Mouse (Mus musculus) liver, embryonic 14.5 days (tissue): ENCODE data around the gene Tmx2. TPM values are rescaled to one million over a fixed set of nuclear protein-coding genes. Genes with fewer than 3 reads are reported as not detected.

Experiments used
- ATAC-seq: fragments of 200-750 bp; cut with Nextera tagmentation; 2 replicates; pipeline ENCODE4 v1.8.0; 2017; ENCODE audit warnings: moderate number of reproducible peaks, mild to moderate bottlenecking, moderate library complexity; ENCODE audit not compliant: insufficient read depth
- DNase-seq, 3 experiments: peaks; one replicate each; pipeline ENCODE4 v3.0.0-alpha.2; 2012 to 2013; ENCODE audit warnings: low read depth in 3 of 3, low spot score in 3 of 3
- H3K27ac ChIP-seq: fragments of 300-500 bp; sonication (generic); 2 replicates; pipeline ENCODE4 v1.5.1; 2014; ENCODE audit warnings: moderate library complexity, mild to moderate bottlenecking, control low read depth, inconsistent platforms
- H3K27me3 ChIP-seq: fragments of 300-500 bp; sonication (generic); 2 replicates; pipeline ENCODE4 v1.6.1; 2014; ENCODE audit warnings: mild to moderate bottlenecking, low read length, moderate library complexity; ENCODE audit not compliant: control insufficient read depth, insufficient read depth
- H3K36me3 ChIP-seq: fragments of 300-500 bp; sonication (generic); replicated peaks from 2 replicates; pipeline ENCODE4 v1.6.1; 2014; ENCODE audit warnings: low read depth; ENCODE audit not compliant: control insufficient read depth, insufficient read depth
- H3K4me1 ChIP-seq, 2 experiments: fragments of 200-500 bp in 1 of 2; fragments of 300-500 bp in 1 of 2; sonication (generic) in 1 of 2; replicated peaks; 2 replicates each; pipeline ENCODE4 v1.6.1; 2012 to 2014; ENCODE audit warnings: antibody characterized with exemption in 1 of 2, inconsistent platforms in 1 of 2, low read length in 1 of 2; ENCODE audit not compliant: control insufficient read depth in 2 of 2, insufficient read depth in 2 of 2
- H3K4me2 ChIP-seq: fragments of 300-500 bp; sonication (generic); 2 replicates; pipeline ENCODE4 v1.6.1; 2014; ENCODE audit warnings: low read depth, mild to moderate bottlenecking, control low read depth, moderate library complexity
- H3K4me3 ChIP-seq, 2 experiments: fragments of 200-500 bp in 1 of 2; fragments of 300-500 bp in 1 of 2; sonication (generic) in 1 of 2; 2 replicates each; pipeline ENCODE4 v1.5.1; 2012 to 2014; ENCODE audit warnings: low read depth in 2 of 2, low read length in 2 of 2, mild to moderate bottlenecking in 2 of 2, control low read depth in 1 of 2, inconsistent platforms in 1 of 2, moderate library complexity in 1 of 2; ENCODE audit not compliant: insufficient read depth in 1 of 2
- H3K9ac ChIP-seq: fragments of 300-500 bp; sonication (generic); replicated peaks from 2 replicates; pipeline ENCODE4 v1.6.1; 2014; ENCODE audit warnings: mild to moderate bottlenecking, control low read depth, moderate library complexity
- H3K9me3 ChIP-seq: fragments of 300-500 bp; sonication (generic); 2 replicates; pipeline ENCODE4 v1.6.1; 2016; ENCODE audit warnings: low read length, mixed read lengths; ENCODE audit not compliant: control insufficient read depth
- CTCF ChIP-seq: IDR thresholded peaks from 2 replicates; pipeline ENCODE4 v1.5.1; 2016; ENCODE audit warnings: antibody characterized with exemption, low read depth, control low read depth
- EP300 ChIP-seq: IDR thresholded peaks from 2 replicates; pipeline ENCODE4 v1.6.1; 2016; ENCODE audit warnings: antibody characterized with exemption, low read depth
- WGBS: fragments of 180-500 bp; shearing (Covaris S2); extraction: QIAGEN DNeasy Blood & Tissue Kit; methylation state at CpG from one replicate; pipeline ENCODE4 v1.1.7; 2014; ENCODE audit not compliant: insufficient replicate concordance; 5-methylcytosine and 5-hydroxymethylcytosine counted together
- polyA plus RNA-seq, 2 experiments: library from polyadenylated mRNA; depleted of rRNA in 1 of 2; stranded (reverse) in 1 of 2; unstranded in 1 of 2; fragments of >200 nt; fragmentation: Nextera tagmentation in 1 of 2; extraction: Ambion mirVana in 1 of 2; gene quantifications; 2 replicates each; pipeline versions ENCODE4 v1.2.1 to v1.2.3; 2012 to 2014

Tmx2 gene
- polyA plus RNA-seq, 2 experiments, result 24.7 to 66.3 TPM

DNA sequence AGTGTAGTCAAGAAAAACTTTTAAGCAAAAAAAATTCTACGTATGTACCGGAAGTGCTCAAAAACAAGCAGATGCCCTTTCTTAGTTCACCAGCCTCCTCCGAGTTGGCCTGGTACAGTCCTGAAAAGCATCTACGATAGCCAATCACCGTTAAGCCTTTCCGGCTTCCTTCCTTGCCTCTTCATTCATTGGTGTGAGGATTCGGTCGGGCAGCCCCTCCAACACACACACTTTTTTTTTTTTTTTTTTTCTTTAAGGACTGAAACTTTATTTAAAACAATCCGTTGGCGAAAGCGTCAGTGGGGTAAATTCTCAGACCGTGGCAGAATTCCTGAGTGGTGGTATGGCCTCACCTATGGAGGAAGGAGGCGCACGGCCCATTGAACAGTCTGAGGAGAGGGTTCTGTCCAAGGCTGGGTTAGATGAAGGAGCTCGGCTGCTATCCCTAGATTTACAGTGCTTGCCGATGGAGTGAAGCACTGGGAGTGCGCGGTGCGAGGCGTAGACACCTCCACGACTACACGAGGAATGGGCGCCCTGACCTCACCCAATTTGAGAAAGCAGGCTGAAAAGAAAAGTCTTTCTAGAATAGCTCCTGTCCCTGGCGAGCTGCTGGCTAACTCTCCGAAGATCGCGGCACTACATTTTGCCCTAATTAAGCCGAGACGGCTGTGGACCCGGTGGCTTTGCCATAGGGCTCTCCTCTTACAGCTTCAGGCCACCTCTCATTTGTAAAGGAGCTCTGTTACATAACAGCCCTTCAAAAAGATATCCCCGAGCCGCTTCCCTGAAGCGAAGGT lies 36.8 kb upstream of the Tmx2 start:
- DNase-seq, result peak; percentile 94 to 95 (median 95)
- Histone ChIP-seq H3K9ac (peak overlapping the region; percentile 92), H3K36me3 (peaks cover 7% of the 10 kb centered on the region), H3K4me2 (peak overlapping the region; percentile 87), H3K4me1 (peaks cover 14 to 20% of the 10 kb centered on the region in 2 experiments), H3K4me3 (peak overlapping the region; percentile 77 to 98), H3K27ac (peak overlapping the region; percentile 98), H3K9me3 (no peaks in the 10 kb centered on the region), H3K27me3 (no peaks in the 10 kb centered on the region)
- TF ChIP-seq CTCF (no peak), EP300 (no peak)
- peak; percentile 85 for ATAC-seq
- WGBS, result under 1% methylated on average over 33 of the region's 33 CpGs

- Histone ChIP-seq H3K4me2 (peak within 1 kb of the TSS; percentile 87), H3K36me3 (peaks cover 15% of the 10 kb centered on the region), H3K4me1 (peaks cover 13 to 20% of the 10 kb centered on the region in 2 experiments), H3K27me3 (no peaks in the 10 kb centered on the region), H3K27ac (peak within 1 kb of the TSS; percentile 98), H3K9ac (peak within 1 kb of the TSS; percentile 92), H3K9me3 (no peaks in the 10 kb centered on the region), H3K4me3 (peak within 1 kb of the TSS; percentile 77 to 99)
- ATAC-seq (peak; percentile 90), DNase-seq (peak; percentile 95 to 97 (median 96))
- TF ChIP-seq EP300 (no peak; the same call in 1 of the 2 replicates), CTCF (no peak)
- WGBS, result under 1% methylated on average over 101 of the region's 107 CpGs
Observed at GRCm38 (mm10) chr2:84714811-84715561, 36.0 kb upstream of the Tmx2 start, which contains the start of gene Zdhhc5. Gene Zdhhc5, minus strand, starts transcription at chr2:84715180.

- ATAC-seq, result no peak
- H3K4me2 ChIP-seq, result peak overlapping the region; percentile 87
- no peaks in the 10 kb centered on the region for H3K27me3 ChIP-seq
- H3K9ac ChIP-seq, result peak overlapping the region; percentile 92
- no peak for DNase-seq
- peaks cover 19% of the 10 kb centered on the region for H3K36me3 ChIP-seq
- H3K4me1 ChIP-seq, result peaks cover 13 to 20% of the 10 kb centered on the region in 2 experiments
- peak overlapping the region; percentile 98 for H3K27ac ChIP-seq
- H3K4me3 ChIP-seq, result peak overlapping the region; percentile 77 to 99
- 0% methylated on average over 25 of the region's 26 CpGs for WGBS
- H3K9me3 ChIP-seq, result no peaks in the 10 kb centered on the region
- TF ChIP-seq EP300 (no peak), CTCF (no peak)
Observed at GRCm38 (mm10) chr2:84714422-84714810, 35.5 kb upstream of the Tmx2 start.

GRCm38 (mm10) chr2:84711898-84712297 lies 33.0 kb upstream of the Tmx2 start:
- no peak overlapping the region for H3K4me3 ChIP-seq
- no peak for ATAC-seq

DNA sequence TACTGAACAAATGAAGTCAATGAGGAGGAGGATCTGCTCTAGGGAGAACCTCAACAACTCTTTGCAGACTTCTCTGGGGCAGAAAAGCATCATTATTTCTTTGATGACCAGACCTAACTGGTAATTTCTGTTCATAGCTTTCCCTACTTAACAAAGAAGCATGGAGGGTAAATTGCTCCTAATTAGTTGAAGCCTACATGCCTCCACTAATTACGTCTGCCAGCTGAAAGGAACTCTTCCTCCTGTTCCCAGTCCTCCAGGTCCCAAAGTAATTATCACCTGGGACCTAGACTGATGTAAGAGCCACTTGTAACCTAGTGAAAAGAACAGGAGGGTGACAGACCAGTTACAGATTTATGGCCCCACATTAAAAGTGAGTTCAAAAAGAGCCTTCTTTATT lies 28.6 kb upstream of the Tmx2 start:
- Histone ChIP-seq H3K4me1 (peaks cover 5 to 6% of the 10 kb centered on the region in 2 experiments), H3K4me2 (no peak overlapping the region), H3K27me3 (no peaks in the 10 kb centered on the region), H3K36me3 (peaks cover 55% of the 10 kb centered on the region), H3K27ac (no peak overlapping the region), H3K9me3 (no peaks in the 10 kb centered on the region), H3K9ac (no peak overlapping the region), H3K4me3 (no peak overlapping the region)
- WGBS, result 71% methylated on average over 1 of the region's 1 CpGs
- TF ChIP-seq EP300 (no peak), CTCF (no peak)
- no peak for DNase-seq
- no peak for ATAC-seq

More at GRCm38 (mm10) chr2:84711898-84712297, 33.0 kb upstream of the Tmx2 start:
- Histone ChIP-seq H3K27ac (no peak overlapping the region), H3K27me3 (no peaks in the 10 kb centered on the region), H3K9ac (no peak overlapping the region), H3K4me2 (peak overlapping the region; percentile 28; the same call in 1 of the 2 replicates), H3K9me3 (no peaks in the 10 kb centered on the region), H3K36me3 (peaks cover 41% of the 10 kb centered on the region), H3K4me1 (peaks cover 7 to 10% of the 10 kb centered on the region in 2 experiments)
- WGBS, result 78% methylated on average over 2 of the region's 2 CpGs
- DNase-seq, result no peak
- no peak for TF ChIP-seq EP300
- TF ChIP-seq CTCF, result no peak
